Mouse (Mus musculus) cerebellum, adult 8-10 months (tissue): ENCODE data around the gene Sult6b1.
A peak's percentile ranks its signal among the peaks of the same experiment; 100 is the strongest.

ENCODE experiments used
- DNase-seq: peaks from one replicate; pipeline ENCODE4 v3.0.0; 2022

Sult6b1 gene

DNA sequence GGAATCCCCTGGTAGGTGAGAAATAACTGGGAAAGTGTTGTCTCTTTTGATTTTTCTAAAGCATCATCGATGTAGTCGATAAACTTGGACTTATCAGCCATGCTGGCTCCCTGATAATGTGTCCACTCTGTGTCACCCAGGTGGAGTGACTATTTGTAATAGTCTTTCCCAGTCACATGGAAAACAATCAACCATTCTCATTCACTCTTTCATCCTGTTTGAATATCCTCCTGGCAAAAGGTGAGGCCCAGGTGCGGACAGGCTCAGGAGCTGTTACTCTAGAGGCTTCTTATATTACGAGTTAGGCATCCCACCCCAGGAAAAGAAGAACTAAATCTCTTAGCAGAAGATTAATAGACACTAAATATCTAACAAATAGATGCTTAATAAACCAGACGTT, at the start of gene Sult6b1:
Gene Sult6b1, minus strand, starts transcription at position 101 of the 400 bp plus-strand sequence.
- DNase-seq: no peak

GRCm38 (mm10) chr17:78953240-78953639, 46.4 kb upstream of the Sult6b1 start:
- no peak for DNase-seq

GRCm38 (mm10) chr17:78952070-78952469, 45.3 kb upstream of the Sult6b1 start:
- DNase-seq: no peak

DNA sequence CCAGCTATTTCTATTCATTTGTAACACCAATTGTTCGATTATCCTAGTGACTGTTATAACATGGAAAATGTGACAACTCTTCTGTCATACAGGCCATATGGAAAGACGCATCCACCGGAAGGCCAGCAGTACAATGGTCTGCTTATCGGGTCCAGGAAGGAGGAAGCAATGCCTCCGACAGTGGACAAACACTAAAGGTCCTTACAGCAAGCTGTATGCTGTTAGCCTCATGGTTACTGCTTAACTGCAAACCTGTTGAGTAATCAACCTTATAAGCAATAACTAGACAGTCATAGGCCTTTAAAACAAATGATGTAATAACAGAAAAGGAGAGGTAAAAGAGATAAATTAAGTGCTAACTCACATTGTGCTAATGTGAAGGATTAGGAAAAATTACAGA, 44.4 kb upstream of the Sult6b1 start:
- no peak for DNase-seq

DNA sequence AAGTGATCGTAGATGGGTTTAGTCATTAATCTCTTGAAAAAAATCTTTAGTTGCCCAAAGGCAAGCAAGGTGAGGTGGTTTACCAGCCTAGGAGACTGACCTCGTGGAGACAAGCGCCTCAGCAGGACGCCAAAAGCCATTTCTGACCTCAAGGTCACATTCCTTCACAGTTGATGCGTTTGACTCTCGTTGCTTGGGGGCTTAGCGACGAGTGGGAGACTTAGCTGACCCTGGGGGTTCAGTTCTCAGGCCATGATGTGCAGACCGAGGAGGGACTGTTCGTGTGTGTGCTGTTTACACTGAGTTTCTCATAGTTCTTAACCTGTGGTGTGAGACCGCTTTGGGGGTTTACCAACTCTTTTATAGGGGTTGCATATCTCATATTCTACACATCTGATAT, 35.8 kb upstream of the Sult6b1 start:
- DNase-seq: no peak

- no peak for DNase-seq
These were observed 32.1 kb upstream of the Sult6b1 start for GRCm38 (mm10) chr17:78938927-78939326.

DNA sequence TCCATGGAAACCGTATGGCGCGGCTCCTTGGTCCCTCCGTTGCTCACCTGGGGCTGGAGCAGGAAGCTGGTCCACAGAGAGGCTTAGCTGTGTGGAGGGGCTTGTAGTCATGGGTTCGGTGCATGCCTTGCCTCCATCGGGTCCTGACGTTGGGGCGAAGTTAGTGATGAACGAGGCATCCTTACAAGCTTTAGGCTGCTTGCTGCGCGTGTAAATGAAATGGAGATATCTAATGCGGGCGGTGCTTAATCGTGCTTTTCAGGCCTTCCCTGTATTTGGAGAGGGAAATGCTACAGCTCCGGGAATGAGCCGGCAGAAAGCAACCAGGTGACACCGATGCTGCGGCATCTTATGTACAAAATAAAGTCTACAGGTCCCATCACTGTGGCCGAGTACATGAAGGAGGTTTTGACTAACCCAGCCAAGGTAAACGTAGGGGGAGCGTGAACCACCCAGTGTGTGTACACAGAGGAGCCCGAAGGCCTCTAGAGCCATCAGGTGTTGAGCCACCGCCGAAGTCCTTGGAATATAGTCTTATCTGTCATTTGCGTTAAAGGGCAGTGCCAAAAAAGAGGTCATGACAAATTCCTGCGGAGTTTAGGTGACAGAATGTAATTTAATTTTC, 30.5 kb upstream of the Sult6b1 start:
- DNase-seq: no peak

DNA sequence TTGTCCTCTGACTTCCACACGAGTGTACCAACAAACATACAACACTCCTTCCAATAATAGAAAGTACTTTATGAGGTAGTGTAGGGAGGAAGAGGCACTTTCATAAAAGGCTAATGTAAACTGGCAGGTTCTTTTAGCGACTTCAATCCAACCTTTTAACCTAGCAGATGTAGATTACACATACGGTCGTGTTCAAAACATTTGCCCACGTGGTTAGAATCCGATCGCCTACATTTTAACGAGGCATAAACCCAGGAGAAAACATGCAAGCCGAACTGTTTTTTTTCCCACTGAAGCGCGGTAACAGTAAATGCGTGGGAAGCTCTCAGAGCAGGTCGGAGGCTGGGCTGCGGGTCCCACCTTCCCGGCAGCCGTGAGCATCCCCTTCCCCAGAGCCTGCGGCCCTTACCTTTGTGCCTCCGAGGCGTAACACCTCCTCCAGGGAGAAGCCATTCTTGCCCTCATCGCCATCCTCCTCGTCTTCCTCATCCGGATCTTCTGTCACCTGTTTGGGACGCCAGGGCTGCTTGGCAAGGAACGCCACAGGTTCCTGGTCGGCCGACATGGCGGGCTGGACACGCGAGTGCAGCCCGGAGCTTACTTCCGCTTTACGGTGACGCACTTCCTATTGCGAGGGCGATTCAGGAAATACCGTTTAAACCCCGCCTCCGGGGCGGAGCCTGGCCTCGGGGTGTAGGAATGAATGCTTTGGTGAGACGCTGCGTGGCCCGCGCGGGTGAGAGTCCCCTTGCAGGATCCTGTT, 29.9 kb upstream of the Sult6b1 start, which contains the start of the genes Cebpz and Ndufaf7:
Gene Cebpz, minus strand, starts transcription at position 601 of the 763 bp plus-strand sequence.
Gene Ndufaf7, plus strand, starts transcription at position 671 of the 763 bp plus-strand sequence.
- peak; percentile 97 for DNase-seq

DNA sequence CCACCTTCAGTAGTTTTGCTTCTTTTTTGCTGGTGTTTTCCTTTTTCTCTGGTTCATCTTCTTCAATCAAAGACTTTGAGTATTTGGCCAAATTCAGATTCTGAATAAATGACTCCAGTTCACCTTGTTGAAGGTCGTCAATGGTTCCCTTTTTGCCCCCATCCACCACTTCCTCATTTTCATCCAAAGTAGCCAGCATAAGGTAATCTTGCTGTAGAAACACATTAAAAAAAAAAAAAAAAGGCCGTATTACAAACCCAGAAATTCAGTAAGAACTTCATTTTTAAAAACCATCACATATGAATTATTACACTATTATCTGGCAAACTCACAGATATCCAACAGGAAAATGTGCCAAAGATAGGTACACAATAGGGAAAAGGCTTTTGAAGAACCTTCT, 29.1 kb upstream of the Sult6b1 start:
- DNase-seq: no peak

DNA sequence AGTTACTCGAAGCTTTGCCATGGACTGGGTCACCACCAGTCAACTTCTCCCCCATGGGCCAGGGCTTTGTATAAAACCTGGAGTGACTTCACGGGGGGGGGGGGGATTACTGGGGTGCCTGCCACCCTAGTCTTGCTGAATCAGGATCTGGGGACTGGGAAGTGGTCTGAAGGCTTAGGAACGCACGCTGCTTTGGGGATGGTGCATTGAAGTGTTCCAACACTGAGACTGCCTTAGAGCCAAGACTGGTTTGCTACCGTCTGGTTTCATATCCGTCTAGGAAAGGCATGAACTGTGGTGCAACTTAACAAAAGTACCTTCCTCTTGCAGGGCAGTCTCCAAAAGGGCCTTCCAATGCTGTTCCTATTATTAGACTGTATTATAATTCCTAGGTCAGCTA, 10.9 kb upstream of the Sult6b1 start:
- no peak for DNase-seq

GRCm38 (mm10) chr17:78916899-78917298, 10.1 kb upstream of the Sult6b1 start:
- no peak for DNase-seq

- peak; percentile 93 for DNase-seq
These were observed 9.6 kb upstream of the Sult6b1 start, which contains the start of gene Cebpzos for GRCm38 (mm10) chr17:78916369-78916813. Cebpzos (plus strand) TSS chr17:78916500.

DNA sequence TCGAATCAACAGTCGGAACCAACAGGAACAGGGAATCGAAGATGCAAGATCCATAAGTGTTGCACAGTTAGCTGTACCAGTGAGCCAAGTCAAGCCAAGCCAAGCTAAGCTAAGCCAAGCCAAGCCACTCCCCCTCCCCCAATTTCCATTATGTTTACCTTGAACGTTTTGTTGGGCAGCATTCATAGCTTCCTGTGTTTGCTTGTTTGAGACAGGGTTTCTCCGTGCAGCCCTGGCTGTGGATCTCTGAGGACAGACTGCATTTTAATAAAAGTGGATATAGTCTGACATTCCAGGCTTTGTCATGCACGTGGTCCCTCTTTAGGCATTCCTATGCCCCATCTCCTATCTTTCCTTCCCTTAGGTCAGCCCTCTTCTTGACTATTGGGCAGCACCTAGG, 9.0 kb upstream of the Sult6b1 start:
- no peak for DNase-seq

DNA sequence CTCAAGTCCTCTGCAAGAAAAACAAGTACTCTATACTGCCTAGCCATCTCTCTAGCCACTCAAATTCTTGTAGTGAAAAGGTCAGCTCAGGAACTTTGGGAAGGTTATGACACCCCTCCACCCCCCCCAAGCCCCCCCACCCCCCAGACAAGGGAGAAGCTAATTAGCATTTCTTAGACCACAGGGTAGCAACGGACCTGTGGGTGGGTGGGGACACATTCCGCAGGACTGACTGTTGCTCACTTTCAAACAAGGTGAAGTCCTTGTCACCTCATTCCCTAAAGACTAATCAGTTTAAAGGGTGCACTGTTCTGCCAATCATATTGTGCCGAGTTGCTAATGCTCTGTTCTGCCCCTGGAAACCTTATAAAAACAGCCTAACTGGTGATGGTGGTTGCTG, 7.1 kb upstream of the Sult6b1 start:
- no peak for DNase-seq

GRCm38 (mm10) chr17:78912861-78913281, 6.1 kb upstream of the Sult6b1 start:
- peak; percentile 25 for DNase-seq

DNA sequence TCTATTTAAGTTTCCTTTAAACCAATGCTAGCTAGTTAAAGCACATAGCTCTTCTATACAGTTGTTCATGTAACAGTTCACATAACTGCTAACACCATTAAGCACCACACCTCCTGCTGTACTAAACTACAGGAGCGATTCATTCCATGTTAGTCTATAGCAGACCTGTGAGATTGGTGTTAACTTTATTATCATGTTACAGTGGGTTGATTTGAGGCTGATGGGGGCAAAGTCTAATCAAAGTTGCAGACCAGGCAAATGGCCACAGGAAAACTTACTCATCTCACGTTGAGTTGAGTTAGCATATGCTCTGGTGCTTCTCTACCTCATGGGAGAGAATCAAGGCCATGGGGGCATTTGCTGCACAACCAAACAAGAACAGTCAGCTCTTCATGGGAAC, 2.6 kb upstream of the Sult6b1 start:
- no peak for DNase-seq

DNA sequence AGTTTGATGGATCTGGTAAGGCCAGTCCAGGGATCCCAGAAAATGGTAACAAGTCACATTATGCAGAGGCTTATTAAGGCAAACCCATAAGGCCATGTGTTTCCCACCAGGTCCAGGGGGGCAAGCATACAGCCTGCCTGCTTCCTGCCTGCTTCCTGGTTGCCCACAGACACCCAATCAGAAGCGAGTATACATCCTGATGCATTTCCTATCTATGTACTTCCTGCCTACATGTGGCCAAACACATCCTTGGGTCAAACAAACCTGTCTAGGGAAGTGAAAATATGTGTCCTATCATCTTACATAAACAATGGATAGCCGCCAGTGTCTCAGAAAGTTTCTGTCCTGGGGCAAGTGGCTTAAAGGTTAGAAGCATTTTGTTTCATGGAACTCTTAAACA, 3.6 kb downstream of the Sult6b1 start:
- DNase-seq: no peak

DNA sequence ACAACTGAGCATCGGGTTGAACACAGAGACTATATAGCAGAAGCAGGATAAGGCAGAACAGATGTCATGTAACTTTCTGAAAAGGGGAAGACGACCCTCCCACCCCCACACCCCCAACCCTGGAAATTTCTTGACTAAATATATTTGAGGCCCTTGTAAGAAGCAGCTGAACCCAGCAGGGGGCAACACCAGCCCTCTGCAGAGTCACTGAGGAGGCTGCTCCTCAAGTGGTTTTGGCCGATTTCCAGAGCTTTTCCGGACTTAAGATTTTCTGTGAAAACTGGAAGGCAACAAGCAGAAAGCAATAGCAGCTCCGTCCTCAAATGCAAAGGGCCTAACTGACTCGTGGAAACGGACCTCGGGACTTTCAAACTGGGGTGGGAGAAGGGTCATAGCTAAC, 11.4 kb downstream of the Sult6b1 start:
- DNase-seq: no peak

- DNase-seq: no peak
These were observed 11.8 kb downstream of the Sult6b1 start for GRCm38 (mm10) chr17:78894991-78895390.

DNA sequence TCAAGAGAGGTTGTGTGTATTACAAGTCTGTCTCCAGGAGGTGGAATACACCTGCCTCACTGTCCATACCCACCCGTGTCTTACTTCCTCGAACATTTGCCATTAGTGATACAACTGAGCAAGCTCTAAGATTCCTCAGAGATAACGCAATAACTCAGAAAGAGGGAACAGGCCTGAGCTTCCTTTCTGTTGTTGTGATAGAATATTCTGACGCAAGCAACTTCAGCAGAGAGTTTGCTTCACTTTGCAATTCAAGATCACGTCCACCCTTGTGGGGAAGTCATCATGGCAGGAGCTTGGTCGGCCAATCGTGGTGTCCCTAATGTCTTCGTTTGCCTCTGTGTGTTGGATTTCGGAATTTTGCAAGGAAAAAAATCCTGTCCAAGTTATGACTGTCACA, 15.8 kb downstream of the Sult6b1 start:
- no peak for DNase-seq

GRCm38 (mm10) chr17:78889184-78889583, 17.6 kb downstream of the Sult6b1 start:
- no peak for DNase-seq

- no peak for DNase-seq
These were observed 18.2 kb downstream of the Sult6b1 start for GRCm38 (mm10) chr17:78888554-78888953.

- no peak for DNase-seq
These were observed 21.3 kb downstream of the Sult6b1 start for GRCm38 (mm10) chr17:78885286-78886065.
